Mouse (Mus musculus): ENCODE results near the gene Sct. TPM values are rescaled to one million over a fixed set of nuclear protein-coding genes. Genes with fewer than 3 reads are reported as not detected.

Sct gene
- total RNA-seq, 2 experiments from 2014 or later: not detected

GRCm38 (mm10) chr7:141292583-141293388, 13.9 kb upstream of the Sct start:
- no peak for ATAC-seq (replicated peaks; ENCODE audit: poor library complexity, severe bottlenecking)

- ATAC-seq (replicated peaks; ENCODE audit: poor library complexity, severe bottlenecking): peak; percentile 35
Measured at GRCm38 (mm10) chr7:141291921-141292582, 13.1 kb upstream of the Sct start, which contains the start of gene Drd4. Drd4 (plus strand) TSS chr7:141292006.

- ATAC-seq (replicated peaks; ENCODE audit: poor library complexity, severe bottlenecking): no peak
Measured at GRCm38 (mm10) chr7:141288042-141288441, 9.1 kb upstream of the Sct start.

- no peak for ATAC-seq (replicated peaks; ENCODE audit: poor library complexity, severe bottlenecking)
Measured at GRCm38 (mm10) chr7:141282756-141283155, 3.8 kb upstream of the Sct start.

GRCm38 (mm10) chr7:141281442-141281841, 2.5 kb upstream of the Sct start:
- ATAC-seq (replicated peaks; ENCODE audit: poor library complexity, severe bottlenecking): no peak

- no peak for ATAC-seq (replicated peaks; ENCODE audit: poor library complexity, severe bottlenecking)
Measured at GRCm38 (mm10) chr7:141277701-141278678, 943 bp downstream of the Sct start.

- no peak for ATAC-seq (replicated peaks; ENCODE audit: poor library complexity, severe bottlenecking)
Measured at GRCm38 (mm10) chr7:141276546-141276945, 2.4 kb downstream of the Sct start, which contains the start of gene Cdhr5. Cdhr5 (minus strand) TSS chr7:141276786.

- no peak for ATAC-seq (replicated peaks; ENCODE audit: poor library complexity, severe bottlenecking)
Measured at GRCm38 (mm10) chr7:141275356-141275755, 3.6 kb downstream of the Sct start.

GRCm38 (mm10) chr7:141270631-141271030, 8.3 kb downstream of the Sct start:
- no peak for ATAC-seq (replicated peaks; ENCODE audit: poor library complexity, severe bottlenecking)

GRCm38 (mm10) chr7:141269273-141269545, 9.7 kb downstream of the Sct start:
- ATAC-seq (replicated peaks; ENCODE audit: poor library complexity, severe bottlenecking): no peak

GRCm38 (mm10) chr7:141268466-141269272, 10.3 kb downstream of the Sct start:
- peak; percentile 62 for ATAC-seq (replicated peaks; ENCODE audit: poor library complexity, severe bottlenecking)

GRCm38 (mm10) chr7:141265739-141266561, 13.0 kb downstream of the Sct start, which contains the start of gene Irf7:
Irf7 (minus strand) TSS chr7:141266481.
- peak; percentile 41 for ATAC-seq (replicated peaks; ENCODE audit: poor library complexity, severe bottlenecking)

GRCm38 (mm10) chr7:141265411-141265738, 13.6 kb downstream of the Sct start:
- no peak for ATAC-seq (replicated peaks; ENCODE audit: poor library complexity, severe bottlenecking)

- ATAC-seq (replicated peaks; ENCODE audit: poor library complexity, severe bottlenecking): peak; percentile 38
Measured at GRCm38 (mm10) chr7:141264761-141265410, 14.0 kb downstream of the Sct start.

GRCm38 (mm10) chr7:141264041-141264700, 14.8 kb downstream of the Sct start:
- ATAC-seq (replicated peaks; ENCODE audit: poor library complexity, severe bottlenecking): no peak

- no peak for ATAC-seq (replicated peaks; ENCODE audit: poor library complexity, severe bottlenecking)
Measured at GRCm38 (mm10) chr7:141263640-141264039, 15.3 kb downstream of the Sct start.

- ATAC-seq (replicated peaks; ENCODE audit: poor library complexity, severe bottlenecking): no peak
Measured at GRCm38 (mm10) chr7:141261480-141261879, 17.5 kb downstream of the Sct start.

- no peak for ATAC-seq (replicated peaks; ENCODE audit: poor library complexity, severe bottlenecking)
Measured at GRCm38 (mm10) chr7:141256159-141256558, 22.8 kb downstream of the Sct start.

All from granulocyte monocyte progenitor cell, adult 5-6 weeks (primary cell).